Mouse (Mus musculus): Measurements from ENCODE around the gene Lef1.

DNA sequence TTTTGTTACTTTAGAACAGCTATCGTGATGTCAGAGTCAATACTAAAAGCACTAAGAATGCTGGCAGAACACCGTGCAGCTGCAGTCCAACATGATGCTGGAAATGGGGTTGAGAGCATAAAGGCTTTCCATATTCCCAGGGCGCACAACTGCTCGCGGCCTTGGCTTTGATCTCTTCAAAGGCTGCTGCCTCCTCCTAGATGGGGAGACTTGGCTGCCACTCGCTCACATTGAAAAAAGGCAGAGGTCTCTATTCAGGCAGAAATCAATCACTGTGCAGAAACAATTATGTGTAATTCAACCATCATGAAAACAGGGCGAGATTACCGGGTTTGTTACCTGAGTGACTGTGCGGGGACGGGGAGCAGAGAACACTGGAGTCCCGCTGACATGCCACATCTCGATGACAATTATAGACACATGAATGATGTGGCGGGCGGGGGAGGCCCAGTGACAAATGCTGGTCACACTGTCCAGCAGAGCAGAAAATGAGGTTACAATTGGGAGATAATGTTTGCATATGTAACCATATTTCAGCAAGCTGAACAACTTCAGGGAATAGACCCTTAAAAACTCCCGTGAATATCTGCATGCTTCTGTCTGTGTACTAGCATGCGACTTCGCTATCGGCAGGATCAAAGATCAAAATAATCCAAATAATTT lies 27.0 kb downstream of the Lef1 start:
- TF ChIP-seq CHD2 (IDR thresholded peaks at IDR 0.05; ENCODE audit: low read depth, low read length): no peak
- no peak for TF ChIP-seq HCFC1 (IDR thresholded peaks at IDR 0.05; ENCODE audit: borderline replicate concordance, insufficient read depth, low read length)

Data from ES-E14 (cell line).